Mouse (Mus musculus) kidney, embryonic 14.5 days (tissue): ENCODE results near the gene Kcnip3. TPM values are rescaled to one million over a fixed set of nuclear protein-coding genes. Genes with fewer than 3 reads are reported as not detected.

Experiments used
- ATAC-seq: fragments of 200-750 bp; cut with Nextera tagmentation; 2 replicates; pipeline ENCODE4 v1.8.0; 2017; ENCODE audit warnings: moderate number of reproducible peaks, mild to moderate bottlenecking, moderate TSS enrichment, moderate library complexity; ENCODE audit not compliant: low FRiP score, low TSS enrichment
- H3K27ac ChIP-seq: fragments of 300-500 bp; sonication (generic); 2 replicates; pipeline ENCODE4 v1.5.1; 2014; ENCODE audit warnings: low read depth, mild to moderate bottlenecking, low read length, moderate library complexity, mixed read lengths
- H3K27me3 ChIP-seq: fragments of 300-500 bp; sonication (generic); 2 replicates; pipeline ENCODE4 v1.6.1; 2014; ENCODE audit warnings: mild to moderate bottlenecking, low read length; ENCODE audit not compliant: control insufficient read depth, insufficient read depth
- H3K36me3 ChIP-seq: fragments of 300-500 bp; sonication (generic); 2 replicates; pipeline ENCODE4 v1.6.1; 2014; ENCODE audit warnings: low read length, mixed read lengths; ENCODE audit not compliant: control insufficient read depth, insufficient read depth
- H3K4me1 ChIP-seq: fragments of 300-500 bp; sonication (generic); 2 replicates; pipeline ENCODE4 v1.6.1; 2014; ENCODE audit warnings: low read length, mixed read lengths; ENCODE audit not compliant: control insufficient read depth, insufficient read depth
- H3K4me2 ChIP-seq: fragments of 300-500 bp; sonication (generic); replicated peaks from 2 replicates; pipeline ENCODE4 v1.6.1; 2014; ENCODE audit warnings: low read depth, mild to moderate bottlenecking, low read length
- H3K4me3 ChIP-seq: fragments of 300-500 bp; sonication (generic); 2 replicates; pipeline ENCODE4 v1.5.1; 2014; ENCODE audit warnings: mild to moderate bottlenecking, low read length
- H3K9ac ChIP-seq: fragments of 300-500 bp; sonication (generic); 2 replicates; pipeline ENCODE4 v1.6.1; 2014; ENCODE audit warnings: low read depth, mild to moderate bottlenecking, low read length, moderate library complexity
- H3K9me3 ChIP-seq: fragments of 300-500 bp; sonication (generic); 2 replicates; pipeline ENCODE4 v1.6.1; 2016; ENCODE audit warnings: low read length; ENCODE audit not compliant: control insufficient read depth
- WGBS: fragments of 180-500 bp; shearing (Covaris S2); extraction: QIAGEN DNeasy Blood & Tissue Kit; methylation state at CpG from one replicate; pipeline ENCODE4 v1.1.7; 2014; 5-methylcytosine and 5-hydroxymethylcytosine counted together
- polyA plus RNA-seq: library from polyadenylated mRNA; unstranded; fragments of >200 nt; fragmentation: Nextera tagmentation; extraction: Ambion mirVana; gene quantifications from 2 replicates; pipeline ENCODE4 v1.2.1, GENCODE M21; 2014

Gene Kcnip3
- polyA plus RNA-seq, 1 experiment from 2014 or later: 4.9 TPM

GRCm38 (mm10) chr2:127444055-127444789, 77.7 kb downstream of the Kcnip3 start, which contains the start of gene Fahd2a:
Gene Fahd2a (minus strand): TSS chr2:127444565.
- peak; percentile 92 for ATAC-seq
- no peaks in the 10 kb centered on the region for H3K27me3 ChIP-seq
- H3K36me3 ChIP-seq: peaks cover 6% of the 10 kb centered on the region; the same call in 1 of the 2 replicates
- H3K9ac ChIP-seq: peak within 1 kb of the TSS; percentile 65
- peaks cover 5% of the 10 kb centered on the region; the same call in 1 of the 2 replicates for H3K4me1 ChIP-seq
- no peak within 1 kb of the TSS for H3K27ac ChIP-seq
- no peaks in the 10 kb centered on the region for H3K9me3 ChIP-seq
- H3K4me3 ChIP-seq: peak within 1 kb of the TSS; percentile 80
- 4% methylated on average over 37 of the region's 37 CpGs for WGBS
- peak within 1 kb of the TSS; percentile 84 for H3K4me2 ChIP-seq

DNA sequence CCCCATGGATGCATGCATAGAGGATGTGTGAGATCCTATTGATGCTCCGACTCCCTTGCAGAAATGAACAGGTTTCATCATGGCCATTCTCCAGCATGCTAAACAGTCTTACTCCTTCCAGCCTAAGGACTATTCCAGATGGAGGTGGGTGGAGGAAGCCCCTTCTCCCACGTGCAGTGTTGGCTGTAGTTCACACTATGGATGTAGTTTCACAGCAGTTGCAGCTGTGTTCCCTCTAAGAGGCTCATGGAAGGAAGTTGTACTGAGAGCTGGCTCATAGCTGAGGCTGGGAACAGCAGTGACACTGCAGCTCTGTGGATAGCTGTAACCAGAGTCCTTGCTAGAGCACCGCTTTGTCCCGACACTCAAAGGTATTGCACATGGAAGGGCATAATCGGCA, 84.2 kb downstream of the Kcnip3 start:
- Histone ChIP-seq H3K4me3 (no peak overlapping the region), H3K27ac (no peak overlapping the region), H3K36me3 (peaks cover 19% of the 10 kb centered on the region; the same call in 1 of the 2 replicates), H3K27me3 (no peaks in the 10 kb centered on the region), H3K9me3 (no peaks in the 10 kb centered on the region), H3K4me1 (no peaks in the 10 kb centered on the region), H3K4me2 (no peak overlapping the region), H3K9ac (no peak overlapping the region)
- 81% methylated on average over 5 of the region's 5 CpGs for WGBS
- no peak for ATAC-seq

- Histone ChIP-seq H3K9me3 (no peaks in the 10 kb centered on the region), H3K4me3 (no peak overlapping the region), H3K27me3 (no peaks in the 10 kb centered on the region), H3K27ac (no peak overlapping the region), H3K36me3 (peaks cover 17% of the 10 kb centered on the region; the same call in 1 of the 2 replicates), H3K9ac (no peak overlapping the region), H3K4me2 (no peak overlapping the region), H3K4me1 (no peaks in the 10 kb centered on the region)
- no peak for ATAC-seq
- WGBS: 93% methylated on average over 2 of the region's 2 CpGs
These were observed 86.3 kb downstream of the Kcnip3 start for GRCm38 (mm10) chr2:127435554-127435953.

GRCm38 (mm10) chr2:127435135-127435534, 86.8 kb downstream of the Kcnip3 start:
- WGBS: 38% methylated on average over 2 of the region's 2 CpGs
- no peak overlapping the region for H3K4me2 ChIP-seq
- no peak overlapping the region for H3K9ac ChIP-seq
- no peak for ATAC-seq
- H3K36me3 ChIP-seq: peaks cover 15% of the 10 kb centered on the region; the same call in 1 of the 2 replicates
- no peaks in the 10 kb centered on the region for H3K9me3 ChIP-seq
- H3K4me3 ChIP-seq: no peak overlapping the region
- H3K4me1 ChIP-seq: no peaks in the 10 kb centered on the region
- no peak overlapping the region for H3K27ac ChIP-seq
- no peaks in the 10 kb centered on the region for H3K27me3 ChIP-seq

GRCm38 (mm10) chr2:127433487-127434295, 88.2 kb downstream of the Kcnip3 start:
- Histone ChIP-seq H3K4me1 (no peaks in the 10 kb centered on the region), H3K27ac (no peak overlapping the region), H3K9ac (no peak overlapping the region), H3K4me2 (no peak overlapping the region), H3K9me3 (no peaks in the 10 kb centered on the region), H3K27me3 (no peaks in the 10 kb centered on the region; the same call in 1 of the 2 replicates), H3K4me3 (no peak overlapping the region), H3K36me3 (peaks cover 13% of the 10 kb centered on the region; the same call in 1 of the 2 replicates)
- 77% methylated on average over 9 of the region's 9 CpGs for WGBS
- ATAC-seq: 0 out of 2 replicates have a peak, but pooled peaks have one; percentile 3

DNA sequence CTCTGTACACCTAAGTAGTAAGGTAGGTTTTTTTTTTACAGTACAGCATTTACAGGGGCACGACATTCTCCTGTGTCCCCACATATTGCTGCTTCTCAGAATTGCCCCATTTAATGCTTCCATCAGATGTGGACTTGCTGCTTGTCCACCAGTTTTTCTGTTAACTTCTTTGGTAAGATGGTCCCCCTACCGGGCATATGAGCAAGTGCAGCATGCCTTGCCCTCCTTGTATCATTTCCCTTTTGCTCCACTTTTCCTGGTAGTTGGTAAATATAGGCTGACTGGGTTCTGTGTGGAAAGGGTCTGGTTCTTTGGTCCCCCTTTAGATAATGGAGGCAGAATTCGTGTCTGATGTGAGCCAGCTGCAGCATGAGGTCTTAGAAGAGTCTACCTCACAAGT, 91.7 kb downstream of the Kcnip3 start:
- ATAC-seq: no peak
- WGBS: 27% methylated on average over 3 of the region's 3 CpGs

DNA sequence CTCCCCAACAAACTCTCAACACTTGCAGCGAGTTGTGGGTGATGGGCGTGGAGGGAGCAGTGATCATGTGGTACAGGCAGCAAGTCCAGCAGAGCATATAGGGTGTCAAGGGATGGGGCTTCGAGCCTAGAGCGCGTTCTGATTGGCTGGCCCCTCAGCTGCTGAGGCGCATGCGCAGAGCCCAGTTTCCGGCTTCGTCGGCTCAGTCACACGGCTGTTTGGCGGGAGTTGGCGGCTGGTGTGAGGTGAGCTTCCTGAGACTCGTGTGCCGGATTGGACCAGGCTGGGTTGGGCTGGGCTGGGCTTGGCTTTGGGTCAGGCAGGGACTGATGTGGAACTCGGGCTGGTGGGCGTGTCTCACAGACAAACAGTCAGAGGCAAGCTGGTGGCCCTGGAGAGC, 96.9 kb downstream of the Kcnip3 start, which contains the start of gene Gpat2:
TSS of gene Gpat2 (plus strand) at position 223 of the 400 bp plus-strand sequence.
- 89% methylated on average over 17 of the region's 17 CpGs for WGBS
- ATAC-seq: no peak
- no peaks in the 10 kb centered on the region for H3K4me1 ChIP-seq

More for the DNA sequence above, 91.7 kb downstream of the Kcnip3 start:
- Histone ChIP-seq H3K4me3 (no peak overlapping the region), H3K27me3 (no peaks in the 10 kb centered on the region; the same call in 1 of the 2 replicates), H3K36me3 (no peaks in the 10 kb centered on the region), H3K4me2 (no peak overlapping the region), H3K9me3 (no peaks in the 10 kb centered on the region), H3K27ac (no peak overlapping the region), H3K9ac (no peak overlapping the region), H3K4me1 (no peaks in the 10 kb centered on the region)

DNA sequence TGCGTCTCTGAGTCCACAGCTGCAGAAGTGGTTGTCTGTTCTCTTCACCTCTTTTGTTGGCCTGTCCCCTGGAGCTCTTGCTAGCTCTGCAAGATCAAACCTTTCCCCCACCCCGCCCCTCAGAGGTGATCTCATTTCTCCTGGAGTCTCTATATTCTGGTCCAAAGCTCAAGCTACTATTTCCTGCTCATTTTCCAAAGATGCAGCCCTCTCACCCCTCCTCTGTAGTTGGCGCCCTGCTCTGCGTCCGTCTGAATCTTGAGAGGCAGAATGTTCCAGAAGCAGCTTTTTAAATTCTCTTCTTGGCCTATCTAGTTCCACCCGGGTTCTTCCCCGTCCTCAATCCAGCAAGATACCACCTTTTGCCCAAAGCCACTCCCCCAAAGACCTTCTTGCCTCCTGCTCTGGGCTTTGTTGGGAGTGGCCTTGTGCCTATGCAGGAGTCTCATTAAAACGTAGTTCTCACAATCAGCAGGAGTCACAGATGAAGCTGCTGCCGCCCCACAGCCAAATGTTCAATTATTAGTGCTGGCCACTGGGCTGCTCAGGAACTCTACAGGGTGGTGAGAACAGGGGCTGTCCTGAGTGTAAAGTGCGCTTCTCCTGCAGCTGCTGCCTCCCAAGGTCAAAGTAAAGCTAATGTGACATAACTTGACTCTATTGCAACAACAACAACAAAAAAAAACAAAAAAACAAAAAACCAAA, 103.5 kb downstream of the Kcnip3 start:
- no peak for ATAC-seq
- Histone ChIP-seq H3K4me2 (no peak overlapping the region), H3K27ac (no peak overlapping the region), H3K36me3 (no peaks in the 10 kb centered on the region), H3K4me3 (no peak overlapping the region), H3K27me3 (no peaks in the 10 kb centered on the region), H3K9me3 (no peaks in the 10 kb centered on the region), H3K9ac (no peak overlapping the region), H3K4me1 (no peaks in the 10 kb centered on the region)
- 55% methylated on average over 10 of the region's 10 CpGs for WGBS

More for the DNA sequence above, 96.9 kb downstream of the Kcnip3 start, which contains the start of gene Gpat2:
- H3K9me3 ChIP-seq: no peaks in the 10 kb centered on the region
- no peak within 1 kb of the TSS for H3K9ac ChIP-seq
- no peaks in the 10 kb centered on the region for H3K36me3 ChIP-seq
- no peaks in the 10 kb centered on the region; the same call in 1 of the 2 replicates for H3K27me3 ChIP-seq
- H3K4me3 ChIP-seq: no peak within 1 kb of the TSS
- H3K4me2 ChIP-seq: no peak within 1 kb of the TSS
- H3K27ac ChIP-seq: no peak within 1 kb of the TSS
